ENCODE assay signal across 23 mouse cellular contexts in the genomic region with DNA sequence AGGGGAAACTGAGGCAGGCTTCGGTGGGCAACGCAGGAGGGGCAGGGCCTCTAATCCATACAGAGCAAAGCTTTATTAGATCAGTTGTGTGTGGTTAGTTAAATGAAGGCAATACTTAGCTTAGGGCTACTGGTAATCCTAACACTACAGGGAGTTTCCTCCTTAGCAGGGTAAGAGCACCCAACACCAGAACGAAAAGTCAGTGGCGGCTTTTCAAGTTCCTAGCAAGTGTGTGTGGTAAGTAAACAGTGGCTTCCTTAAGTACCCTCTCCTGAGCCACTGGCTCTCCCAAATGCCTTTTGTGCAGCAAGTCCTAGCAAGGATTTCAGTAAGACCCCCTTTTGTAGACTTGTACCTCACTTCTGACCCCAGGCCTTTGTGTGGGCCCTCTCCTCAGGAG. TPM values are rescaled to one million over a fixed set of nuclear protein-coding genes. Genes with fewer than 3 reads are reported as not detected.
"Had no signal": no experiment of that assay in that cellular context is flagged by ENCODE, and none has a peak within 500 bp of the region (broad histone marks: within the 10 kb centered on the region; RNA-seq: fewer than 3 reads in every experiment).

No protein-coding gene starts in this region.

RNA-seq across cellular contexts. Expression of gene Gm13305, which starts 9.8 kb away (rescaled TPM):
- polyA plus RNA-seq: heart, embryonic 10.5 days; heart, embryonic 11.5 days; heart, embryonic 12.5 days; heart, embryonic 14.5 days; hindbrain, embryonic 10.5 days; hindbrain, embryonic 11.5 days; hindbrain, embryonic 12.5 days; hindbrain, embryonic 13.5 days; hindbrain, embryonic 15.5 days; hindbrain, embryonic 16.5 days; hindbrain, postnatal 0 days; inflammation-experienced regulatory T-cells, adult 6 months; intestine, embryonic 14.5 days; intestine, embryonic 15.5 days; intestine, embryonic 16.5 days; intestine, postnatal 0 days; kidney, embryonic 14.5 days; large intestine, adult 2 months had no signal

RNA-seq across cellular contexts. Expression of gene Gm13306, which starts 25.0 kb away (rescaled TPM):
- polyA plus RNA-seq: heart, embryonic 11.5 days; heart, embryonic 12.5 days; heart, embryonic 13.5 days; heart, embryonic 14.5 days; heart, embryonic 15.5 days; heart, embryonic 16.5 days; hindbrain, embryonic 10.5 days; hindbrain, embryonic 11.5 days; hindbrain, embryonic 12.5 days; inflammation-experienced regulatory T-cells, adult 6 months; intestine, embryonic 14.5 days; intestine, embryonic 15.5 days; intestine, embryonic 16.5 days; intestine, postnatal 0 days; kidney, embryonic 14.5 days; kidney, embryonic 15.5 days; kidney, embryonic 16.5 days; large intestine, adult 2 months had no signal
